In the genomic region with DNA sequence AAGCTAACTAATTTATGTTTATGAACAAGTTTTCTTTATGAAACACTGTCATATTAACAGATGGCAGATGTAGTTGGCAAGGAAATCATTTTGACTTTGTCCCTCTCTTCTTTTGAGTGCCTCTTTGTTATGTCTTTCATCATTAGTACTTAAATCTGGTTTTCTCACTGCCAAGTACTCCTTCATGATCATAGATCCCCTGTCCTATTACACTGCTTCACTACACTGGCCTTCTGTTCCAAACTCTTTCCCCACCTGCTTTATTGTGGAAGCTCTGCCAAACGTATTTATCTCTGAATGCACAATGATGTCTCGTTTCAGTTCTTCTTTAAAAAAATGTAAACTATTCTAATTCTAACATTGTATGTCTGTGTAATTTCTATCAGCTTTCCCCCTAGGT, we compare ENCODE assay signal across 17 mouse cellular contexts.
A peak's percentile ranks its signal among the peaks of the same experiment; 100 is the strongest.
DNase-seq lines count a peak whose midpoint lies in the region; ATAC-seq lines count a peak whose summit lies in the region.
"Had no signal": no experiment of that assay in that cellular context is flagged by ENCODE, and none has a peak within 500 bp of the region (broad histone marks: within the 10 kb centered on the region; RNA-seq: fewer than 3 reads in every experiment).

No protein-coding gene starts in this region.

- H3K4me3 ChIP-seq in forebrain, embryonic 15.5 days, result no peak overlapping the region
- H3K4me3 ChIP-seq in forebrain, embryonic 11.5 days (ENCODE audit: low read depth, low read length), result no peak overlapping the region
- H3K4me3 ChIP-seq: embryonic facial prominence, embryonic 13.5 days; heart, embryonic 10.5 days; hindbrain, embryonic 15.5 days had no signal

- H3K36me3 ChIP-seq in forebrain, embryonic 15.5 days, result no peaks in the 10 kb centered on the region
- H3K36me3 ChIP-seq in forebrain, embryonic 11.5 days (ENCODE audit: control insufficient read depth, insufficient read depth, low read length), result no peaks in the 10 kb centered on the region
- H3K36me3 ChIP-seq: embryonic facial prominence, embryonic 13.5 days; heart, embryonic 10.5 days; hindbrain, embryonic 15.5 days had no signal

- H3K4me1 ChIP-seq in forebrain, embryonic 15.5 days, result no peaks in the 10 kb centered on the region
- H3K4me1 ChIP-seq in forebrain, embryonic 11.5 days (replicated peaks; ENCODE audit: control insufficient read depth, insufficient read depth, low read length), result no peaks in the 10 kb centered on the region
- H3K4me1 ChIP-seq: embryonic facial prominence, embryonic 13.5 days; heart, embryonic 10.5 days; hindbrain, embryonic 15.5 days had no signal

- H3K9me3 ChIP-seq in forebrain, embryonic 15.5 days, result no peaks in the 10 kb centered on the region
- H3K9me3 ChIP-seq in forebrain, embryonic 11.5 days (ENCODE audit: control insufficient read depth, low read length), result no peaks in the 10 kb centered on the region
- H3K9me3 ChIP-seq: embryonic facial prominence, embryonic 13.5 days; heart, embryonic 10.5 days; hindbrain, embryonic 15.5 days had no signal

- no peak for DNase-seq in forebrain, embryonic 11.5 days (ENCODE audit: low spot score)
- peak; percentile 8 for DNase-seq in layer of hippocampus, adult 9-10 months (ENCODE audit: low spot score)
- no peak for DNase-seq in layer of hippocampus, adult 8-10 months (ENCODE audit: low spot score in 2 of 2)
- DNase-seq in brain, adult 2 months (ENCODE audit: low read depth, low spot score), result peak; percentile 5
- peak; percentile 12 for DNase-seq in brain, embryonic 18.5 days (ENCODE audit: low read depth, low spot score)
- no peak for DNase-seq in heart, postnatal 4 days
- DNase-seq: adrenal gland, postnatal 10 days; cerebellum, adult 2 months; gastrocnemius, postnatal 10 days; heart, adult 18-20 months; heart, postnatal 10 days; kidney, adult 18-20 months had no signal

- no peak overlapping the region for H3K9ac ChIP-seq in forebrain, embryonic 15.5 days (replicated peaks)
- no peak overlapping the region for H3K9ac ChIP-seq in forebrain, embryonic 11.5 days (ENCODE audit: low read length)
- H3K9ac ChIP-seq: embryonic facial prominence, embryonic 13.5 days; hindbrain, embryonic 15.5 days had no signal

- no peak overlapping the region for H3K4me2 ChIP-seq in forebrain, embryonic 15.5 days (replicated peaks)
- H3K4me2 ChIP-seq in forebrain, embryonic 11.5 days (ENCODE audit: low read depth, low read length, severe bottlenecking), result no peak overlapping the region
- H3K4me2 ChIP-seq: embryonic facial prominence, embryonic 13.5 days; hindbrain, embryonic 15.5 days had no signal

- no peaks in the 10 kb centered on the region for H3K27me3 ChIP-seq in forebrain, embryonic 15.5 days
- H3K27me3 ChIP-seq in forebrain, embryonic 11.5 days (ENCODE audit: control insufficient read depth, insufficient read depth, low read length), result no peaks in the 10 kb centered on the region
- H3K27me3 ChIP-seq: embryonic facial prominence, embryonic 13.5 days; hindbrain, embryonic 15.5 days had no signal

- ATAC-seq in forebrain, embryonic 15.5 days (replicated peaks), result peak; percentile 72
- no peak for ATAC-seq in forebrain, embryonic 11.5 days (replicated peaks; ENCODE audit: low FRiP score)
- ATAC-seq in activated CD4-positive, CD25-positive, alpha-beta regulatory T cell, adult 4 months, result no peak

- H3K27ac ChIP-seq in forebrain, embryonic 15.5 days (replicated peaks), result no peak overlapping the region
- H3K27ac ChIP-seq in forebrain, embryonic 11.5 days (ENCODE audit: low read depth, low read length), result no peak overlapping the region
- H3K27ac ChIP-seq: embryonic facial prominence, embryonic 13.5 days; heart, embryonic 10.5 days; hindbrain, embryonic 15.5 days had no signal

- 55% methylated on average over 2 of the region's 2 CpGs for WGBS in forebrain, embryonic 15.5 days
- WGBS in forebrain, embryonic 11.5 days, result 81% methylated on average over 2 of the region's 2 CpGs

Comparison
In these comparisons a context has a peak if more than half of its experiments do, and no peak if none do; other contexts are left out.
1. DNase-seq: peak in layer of hippocampus, adult 9-10 months (single experiment), brain, adult 2 months (single experiment) and brain, embryonic 18.5 days (single experiment); none in forebrain, embryonic 11.5 days (single experiment), layer of hippocampus, adult 8-10 months (0 of 2) and heart, postnatal 4 days (single experiment).